Mouse (Mus musculus) intestine, embryonic 15.5 days (tissue): ENCODE measurements around the gene B9d2. TPM values are rescaled to one million over a fixed set of nuclear protein-coding genes. Genes with fewer than 3 reads are reported as not detected.
"Not testable (repeated sequence)": the region's sequence is repeated elsewhere in the genome, so short reads cannot be mapped to it uniquely, and the experiment has no call there.

ENCODE experiments used
- ATAC-seq: fragments of 200-750 bp; cut with Nextera tagmentation; 2 replicates; pipeline ENCODE4 v1.8.0; 2017; ENCODE audit warnings: moderate TSS enrichment, moderate library complexity
- H3K27ac ChIP-seq: fragments of 300-500 bp; sonication (generic); 2 replicates; pipeline ENCODE4 v1.5.1; 2015; ENCODE audit warnings: mild to moderate bottlenecking, inconsistent platforms
- H3K27me3 ChIP-seq: fragments of 300-500 bp; sonication (generic); replicated peaks from 2 replicates; pipeline ENCODE4 v1.6.1; 2015; ENCODE audit warnings: inconsistent platforms
- H3K36me3 ChIP-seq: fragments of 300-500 bp; sonication (generic); 2 replicates; pipeline ENCODE4 v1.6.1; 2015; ENCODE audit warnings: inconsistent platforms
- H3K4me1 ChIP-seq: fragments of 300-500 bp; sonication (generic); replicated peaks from 2 replicates; pipeline ENCODE4 v1.6.1; 2015; ENCODE audit warnings: inconsistent platforms
- H3K4me2 ChIP-seq: fragments of 300-500 bp; sonication (generic); replicated peaks from 2 replicates; pipeline ENCODE4 v1.6.1; 2015; ENCODE audit warnings: mild to moderate bottlenecking, inconsistent platforms
- H3K4me3 ChIP-seq: fragments of 300-500 bp; sonication (generic); replicated peaks from 2 replicates; pipeline ENCODE4 v1.5.1; 2015; ENCODE audit warnings: inconsistent platforms
- H3K9ac ChIP-seq: fragments of 300-500 bp; sonication (generic); 2 replicates; pipeline ENCODE4 v1.6.1; 2015; ENCODE audit warnings: inconsistent platforms
- H3K9me3 ChIP-seq: fragments of 300-500 bp; sonication (generic); 2 replicates; pipeline ENCODE4 v1.6.1; 2016; ENCODE audit warnings: inconsistent platforms
- WGBS: fragments of 180-500 bp; shearing (Covaris S2); methylation state at CpG from one replicate; pipeline ENCODE4 v1.1.7; 2015; 5-methylcytosine and 5-hydroxymethylcytosine counted together
- polyA plus RNA-seq: library from polyadenylated mRNA; unstranded; fragments of >200 nt; fragmentation: Nextera tagmentation; extraction: Ambion mirVana; gene quantifications from 2 replicates; pipeline ENCODE4 v1.2.1, GENCODE M21; 2015

Gene B9d2
- polyA plus RNA-seq, 1 experiment from 2014 or later: 22.4 TPM

GRCm38 (mm10) chr7:25720760-25721159 lies 40.2 kb downstream of the B9d2 start:
- Histone ChIP-seq H3K9me3 (no peaks in the 10 kb centered on the region), H3K9ac (no peak overlapping the region), H3K27ac (no peak overlapping the region), H3K4me1 (peaks cover 13% of the 10 kb centered on the region; the same call in 1 of the 2 replicates), H3K4me2 (no peak overlapping the region), H3K27me3 (no peaks in the 10 kb centered on the region), H3K36me3 (peaks cover 45% of the 10 kb centered on the region), H3K4me3 (no peak overlapping the region)
- no peak for ATAC-seq
- 88% methylated on average over 5 of the region's 5 CpGs for WGBS

- not testable (repeated sequence) for H3K27me3 ChIP-seq, H3K4me2 ChIP-seq, H3K9ac ChIP-seq, ATAC-seq, H3K9me3 ChIP-seq, H3K4me3 ChIP-seq
- 0 out of 2 replicates have a peak overlapping the region, but pooled peaks have one; percentile 1 for H3K27ac ChIP-seq
- peaks cover 13% of the 10 kb centered on the region; the same call in 1 of the 2 replicates for H3K4me1 ChIP-seq
- peaks cover 52% of the 10 kb centered on the region for H3K36me3 ChIP-seq
Measured at GRCm38 (mm10) chr7:25721776-25722175, 41.2 kb downstream of the B9d2 start.

GRCm38 (mm10) chr7:25725886-25726285 lies 45.3 kb downstream of the B9d2 start:
- no peak overlapping the region for H3K27ac ChIP-seq
- no peak overlapping the region for H3K9ac ChIP-seq
- H3K36me3 ChIP-seq: peaks cover 78% of the 10 kb centered on the region
- no peak overlapping the region for H3K4me3 ChIP-seq
- no peaks in the 10 kb centered on the region for H3K27me3 ChIP-seq
- WGBS: 81% methylated on average over 19 of the region's 19 CpGs
- H3K4me1 ChIP-seq: no peaks in the 10 kb centered on the region
- H3K9me3 ChIP-seq: no peaks in the 10 kb centered on the region
- no peak overlapping the region for H3K4me2 ChIP-seq
- ATAC-seq: no peak

GRCm38 (mm10) chr7:25727800-25728199 lies 47.2 kb downstream of the B9d2 start:
- no peak overlapping the region for H3K27ac ChIP-seq
- ATAC-seq: no peak
- H3K4me2 ChIP-seq: no peak overlapping the region
- H3K27me3 ChIP-seq: no peaks in the 10 kb centered on the region
- H3K9ac ChIP-seq: no peak overlapping the region
- H3K36me3 ChIP-seq: peaks cover 85% of the 10 kb centered on the region
- WGBS: 90% methylated on average over 5 of the region's 5 CpGs
- H3K4me3 ChIP-seq: no peak overlapping the region
- no peaks in the 10 kb centered on the region for H3K9me3 ChIP-seq
- no peaks in the 10 kb centered on the region for H3K4me1 ChIP-seq

GRCm38 (mm10) chr7:25729396-25729795 lies 48.8 kb downstream of the B9d2 start:
- H3K36me3 ChIP-seq: peaks cover 82% of the 10 kb centered on the region
- no peaks in the 10 kb centered on the region for H3K27me3 ChIP-seq

GRCm38 (mm10) chr7:25729862-25730261 lies 49.3 kb downstream of the B9d2 start:
- Histone ChIP-seq H3K27ac (no peak overlapping the region), H3K4me2 (no peak overlapping the region), H3K9me3 (no peaks in the 10 kb centered on the region), H3K36me3 (peaks cover 82% of the 10 kb centered on the region), H3K4me1 (no peaks in the 10 kb centered on the region), H3K27me3 (no peaks in the 10 kb centered on the region), H3K4me3 (no peak overlapping the region), H3K9ac (no peak overlapping the region)
- WGBS: 77% methylated on average over 2 of the region's 2 CpGs
- ATAC-seq: no peak

More at GRCm38 (mm10) chr7:25729396-25729795, 48.8 kb downstream of the B9d2 start:
- H3K9ac ChIP-seq: no peak overlapping the region
- H3K9me3 ChIP-seq: no peaks in the 10 kb centered on the region
- no peaks in the 10 kb centered on the region for H3K4me1 ChIP-seq
- H3K4me3 ChIP-seq: no peak overlapping the region
- H3K4me2 ChIP-seq: no peak overlapping the region
- no peak for ATAC-seq
- no peak overlapping the region for H3K27ac ChIP-seq
- 45% methylated on average over 2 of the region's 2 CpGs for WGBS

- ATAC-seq: no peak
- H3K4me1 ChIP-seq: no peaks in the 10 kb centered on the region
- no peak overlapping the region for H3K9ac ChIP-seq
- 86% methylated on average over 8 of the region's 8 CpGs for WGBS
- no peak overlapping the region for H3K4me2 ChIP-seq
- H3K27me3 ChIP-seq: no peaks in the 10 kb centered on the region
- H3K36me3 ChIP-seq: peaks cover 77% of the 10 kb centered on the region
- H3K9me3 ChIP-seq: no peaks in the 10 kb centered on the region
- no peak overlapping the region for H3K27ac ChIP-seq
- no peak overlapping the region for H3K4me3 ChIP-seq
Measured at GRCm38 (mm10) chr7:25731294-25732055, 50.9 kb downstream of the B9d2 start.

GRCm38 (mm10) chr7:25734991-25735390 lies 54.4 kb downstream of the B9d2 start:
- no peak overlapping the region for H3K4me2 ChIP-seq
- H3K27me3 ChIP-seq: no peaks in the 10 kb centered on the region
- 37% methylated on average over 4 of the region's 4 CpGs for WGBS
- peaks cover 77% of the 10 kb centered on the region for H3K36me3 ChIP-seq
- no peaks in the 10 kb centered on the region for H3K9me3 ChIP-seq
- H3K4me1 ChIP-seq: no peaks in the 10 kb centered on the region
- H3K27ac ChIP-seq: no peak overlapping the region
- no peak for ATAC-seq
- H3K4me3 ChIP-seq: no peak overlapping the region
- no peak overlapping the region for H3K9ac ChIP-seq

Other genes starting within 250 kb of the B9d2 start
- gene Ceacam1, start 203.2 kb upstream of the B9d2 start, polyA plus RNA-seq: 31.4 and 32.3 TPM in 2 replicates
- gene Ceacam2, start 140.9 kb upstream of the B9d2 start, polyA plus RNA-seq: 0.10 and 0.18 TPM in 2 replicates
- 13.3 and 19.0 TPM in 2 replicates for gene Erich4, start 64.9 kb upstream of the B9d2 start, polyA plus RNA-seq
- 38.4 and 43.4 TPM in 2 replicates for gene Dmac2, start 61.4 kb upstream of the B9d2 start, polyA plus RNA-seq
- gene B3gnt8, start 54.1 kb upstream of the B9d2 start, polyA plus RNA-seq: 7.1 and 8.6 TPM in 2 replicates
- gene Bckdha, start 21.8 kb upstream of the B9d2 start, polyA plus RNA-seq: 44.7 and 49.2 TPM in 2 replicates
- 80.5 and 87.7 TPM in 2 replicates for gene Exosc5, start 21.6 kb upstream of the B9d2 start, polyA plus RNA-seq
- 1.9 and 2.4 TPM in 2 replicates for gene Tmem91, start 5.6 kb upstream of the B9d2 start, polyA plus RNA-seq
- 2.3 and 2.5 TPM in 2 replicates for gene Tgfb1, start 6.2 kb downstream of the B9d2 start, polyA plus RNA-seq
- 18.5 and 19.3 TPM in 2 replicates for gene Ccdc97, start 38.3 kb downstream of the B9d2 start, polyA plus RNA-seq
- 43.9 and 51.5 TPM in 2 replicates for gene Hnrnpul1, start 74.0 kb downstream of the B9d2 start, polyA plus RNA-seq
- 69.8 and 71.5 TPM in 2 replicates for gene Axl, start 107.9 kb downstream of the B9d2 start, polyA plus RNA-seq
- 33.2 and 35.9 TPM in 2 replicates for gene Cyp2s1, start 136.1 kb downstream of the B9d2 start, polyA plus RNA-seq
- gene Cyp2b10, start 216.8 kb downstream of the B9d2 start, polyA plus RNA-seq: not detected in 2 replicates